Mouse (Mus musculus) hindbrain, embryonic 11.5 days (tissue): ENCODE measurements at regions not wholly inside any gene's neighbourhood (a gene's known extent, or its start where the extent isn't known, plus 50 kb on each side); places are given as distances from the start of the nearest gene placed in this dataset.
A peak's percentile ranks its signal among the peaks of the same experiment; 100 is the strongest.

Experiments
- ATAC-seq: fragments of 200-750 bp; cut with Nextera tagmentation; 2 replicates; pipeline ENCODE4 v1.8.0; 2017; ENCODE audit warnings: mild to moderate bottlenecking, moderate TSS enrichment, moderate library complexity; ENCODE audit not compliant: low FRiP score
- DNase-seq: peaks from one replicate; pipeline ENCODE4 v3.0.0-alpha.2; 2015; ENCODE audit warnings: low spot score
- H3K27ac ChIP-seq: fragments of 300-500 bp; sonication (generic); 2 replicates; pipeline ENCODE4 v1.5.1; 2014; ENCODE audit warnings: mild to moderate bottlenecking, low read depth, low read length
- H3K27me3 ChIP-seq: fragments of 300-500 bp; sonication (generic); 2 replicates; pipeline ENCODE4 v1.6.1; 2014; ENCODE audit warnings: mild to moderate bottlenecking, low read length, moderate library complexity, mixed read lengths; ENCODE audit not compliant: control insufficient read depth, insufficient read depth
- H3K36me3 ChIP-seq: fragments of 300-500 bp; sonication (generic); 2 replicates; pipeline ENCODE4 v1.6.1; 2014; ENCODE audit warnings: mild to moderate bottlenecking, low read length, moderate library complexity, mixed read lengths; ENCODE audit not compliant: control insufficient read depth, insufficient read depth
- H3K4me1 ChIP-seq: fragments of 300-500 bp; sonication (generic); replicated peaks from 2 replicates; pipeline ENCODE4 v1.6.1; 2014; ENCODE audit warnings: low read length, mixed read lengths; ENCODE audit not compliant: control insufficient read depth, insufficient read depth
- H3K4me2 ChIP-seq: fragments of 300-500 bp; sonication (generic); replicated peaks from 2 replicates; pipeline ENCODE4 v1.6.1; 2014; ENCODE audit warnings: mild to moderate bottlenecking, low read depth, low read length
- H3K4me3 ChIP-seq: fragments of 300-500 bp; sonication (generic); 2 replicates; pipeline ENCODE4 v1.5.1; 2014; ENCODE audit warnings: low read depth, low read length
- H3K9ac ChIP-seq: fragments of 300-500 bp; sonication (generic); 2 replicates; pipeline ENCODE4 v1.6.1; 2014; ENCODE audit warnings: low read depth, low read length
- H3K9me3 ChIP-seq: fragments of 300-500 bp; sonication (generic); 2 replicates; pipeline ENCODE4 v1.6.1; 2016; ENCODE audit warnings: low read length; ENCODE audit not compliant: control insufficient read depth
- WGBS: fragments of 180-500 bp; shearing (Covaris S2); extraction: QIAGEN DNeasy Blood & Tissue Kit; methylation state at CpG from one replicate; pipeline ENCODE4 v1.1.7; 2014; 5-methylcytosine and 5-hydroxymethylcytosine counted together

DNA sequence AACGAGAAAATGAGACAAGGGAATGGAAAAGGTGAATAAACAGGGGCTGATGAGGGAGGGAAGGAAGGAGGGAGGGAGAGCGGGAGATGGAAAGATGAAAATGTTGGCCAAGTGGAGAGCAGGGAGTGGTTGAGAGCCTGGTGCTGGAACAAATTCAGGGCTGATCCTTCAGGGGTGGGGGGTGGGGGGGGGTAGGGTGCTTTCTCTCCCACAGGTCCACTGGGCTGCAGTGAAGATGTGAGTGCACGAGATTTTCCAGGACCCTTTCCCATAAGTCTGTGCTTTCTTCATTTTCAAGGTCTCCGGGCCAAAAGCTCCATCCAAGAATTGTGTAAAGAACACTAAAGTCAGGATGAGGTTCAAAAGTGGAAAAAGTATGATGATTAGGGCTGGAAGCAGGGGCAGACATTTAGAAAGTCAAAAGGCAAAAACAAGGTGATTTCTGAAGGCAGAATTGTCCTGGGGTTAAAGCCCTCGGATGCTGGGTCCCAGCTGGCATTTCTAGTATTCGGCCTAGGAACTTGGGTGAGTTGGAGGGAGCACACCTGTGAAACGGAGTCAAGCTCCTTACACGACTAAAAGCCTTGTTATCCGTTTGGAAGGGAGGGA, 74.5 kb upstream of the Boc start:
- no peak for ATAC-seq
- no peak overlapping the region for H3K9ac ChIP-seq
- H3K4me2 ChIP-seq, result no peak overlapping the region

DNA sequence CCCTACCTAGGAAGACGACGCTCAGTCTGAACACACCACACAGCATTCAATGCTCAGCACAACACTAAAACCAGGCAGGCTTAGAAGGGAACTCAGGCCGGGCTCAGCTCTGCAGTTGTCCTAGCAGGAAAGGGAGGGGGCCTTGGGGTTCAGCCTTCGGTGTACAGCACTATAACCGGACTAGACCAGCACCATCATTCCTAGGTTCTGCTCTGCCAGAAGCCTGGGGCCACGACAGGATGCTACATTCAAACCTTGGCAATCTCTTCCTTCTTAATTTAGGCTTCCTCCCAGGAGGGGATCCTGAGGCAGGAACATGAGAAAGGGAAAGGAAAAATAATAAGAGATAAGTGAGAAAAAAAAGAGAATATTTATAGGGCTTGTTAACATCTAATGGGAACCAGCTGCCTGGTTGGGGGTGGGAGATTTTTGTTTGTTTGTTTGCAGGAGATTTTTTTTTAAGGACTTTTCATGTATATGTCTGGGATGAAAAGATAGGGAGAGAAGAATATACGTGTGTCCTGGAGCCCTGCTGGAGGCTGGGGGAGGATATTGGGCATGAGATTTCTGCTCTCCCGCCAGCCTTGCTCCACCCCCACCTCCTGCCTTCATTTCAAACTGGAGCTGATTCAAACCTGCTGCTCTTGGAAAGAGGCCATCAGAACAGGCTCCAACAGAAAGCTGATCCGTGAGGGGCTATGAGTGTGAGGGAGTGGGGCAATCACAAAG, 73.8 kb upstream of the Boc start:
- 0 out of 2 replicates have a peak, but pooled peaks have one; percentile 16 for ATAC-seq
- WGBS, result 39% methylated on average over 9 of the region's 9 CpGs

More for the DNA sequence above, 74.5 kb upstream of the Boc start:
- 55% methylated on average over 9 of the region's 9 CpGs for WGBS
- Histone ChIP-seq H3K4me1 (no peaks in the 10 kb centered on the region), H3K9me3 (no peaks in the 10 kb centered on the region), H3K4me3 (no peak overlapping the region), H3K36me3 (no peaks in the 10 kb centered on the region), H3K27ac (no peak overlapping the region), H3K27me3 (no peaks in the 10 kb centered on the region)
- DNase-seq, result no peak

DNA sequence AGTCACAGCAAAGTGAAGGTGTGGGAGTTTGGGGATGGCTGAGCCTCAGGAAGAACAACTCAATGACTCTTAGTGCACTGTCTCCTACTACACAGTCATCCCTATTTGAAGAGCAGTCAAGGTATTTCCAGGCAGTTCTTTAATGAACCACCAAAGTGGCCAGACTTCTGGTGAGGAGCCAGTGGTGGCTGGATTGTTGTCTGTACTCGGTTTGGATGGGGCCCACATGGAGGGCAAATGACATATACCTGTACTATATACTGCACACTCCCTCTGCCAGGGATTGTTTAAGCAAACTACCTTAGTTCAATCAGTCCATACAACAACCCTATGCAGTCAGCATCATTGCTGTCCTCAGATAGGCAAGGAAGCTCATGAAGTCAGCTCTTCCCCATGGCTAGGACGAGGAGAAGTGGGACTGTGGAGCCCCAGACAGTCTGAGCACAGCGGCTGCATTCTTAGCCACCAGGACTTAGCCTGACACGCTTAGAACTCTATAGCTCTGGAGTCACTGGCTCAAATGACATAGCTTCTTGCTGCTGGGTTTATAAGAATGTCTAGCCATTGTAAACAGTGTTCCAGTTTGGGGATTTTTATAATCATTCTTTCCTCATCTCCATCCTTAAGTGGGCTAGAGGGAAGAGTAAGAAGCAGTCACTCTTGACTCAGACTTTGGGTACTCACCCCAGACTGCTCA, 72.8 kb upstream of the Boc start:
- WGBS, result 77% methylated on average over 4 of the region's 4 CpGs
- H3K27ac ChIP-seq, result no peak overlapping the region
- no peak overlapping the region for H3K4me3 ChIP-seq
- H3K9ac ChIP-seq, result no peak overlapping the region
- no peaks in the 10 kb centered on the region for H3K36me3 ChIP-seq
- DNase-seq (no peak), ATAC-seq (no peak)
- H3K27me3 ChIP-seq, result no peaks in the 10 kb centered on the region
- no peaks in the 10 kb centered on the region for H3K4me1 ChIP-seq
- H3K9me3 ChIP-seq, result no peaks in the 10 kb centered on the region
- no peak overlapping the region for H3K4me2 ChIP-seq

More for the DNA sequence above, 73.8 kb upstream of the Boc start:
- Histone ChIP-seq H3K4me3 (no peak overlapping the region), H3K9ac (peak overlapping the region; percentile 34; the same call in 1 of the 2 replicates), H3K4me1 (no peaks in the 10 kb centered on the region), H3K36me3 (no peaks in the 10 kb centered on the region), H3K9me3 (no peaks in the 10 kb centered on the region), H3K4me2 (no peak overlapping the region), H3K27ac (0 out of 2 replicates have a peak overlapping the region, but pooled peaks have one; percentile 17), H3K27me3 (no peaks in the 10 kb centered on the region)
- peak; percentile 23 for DNase-seq

DNA sequence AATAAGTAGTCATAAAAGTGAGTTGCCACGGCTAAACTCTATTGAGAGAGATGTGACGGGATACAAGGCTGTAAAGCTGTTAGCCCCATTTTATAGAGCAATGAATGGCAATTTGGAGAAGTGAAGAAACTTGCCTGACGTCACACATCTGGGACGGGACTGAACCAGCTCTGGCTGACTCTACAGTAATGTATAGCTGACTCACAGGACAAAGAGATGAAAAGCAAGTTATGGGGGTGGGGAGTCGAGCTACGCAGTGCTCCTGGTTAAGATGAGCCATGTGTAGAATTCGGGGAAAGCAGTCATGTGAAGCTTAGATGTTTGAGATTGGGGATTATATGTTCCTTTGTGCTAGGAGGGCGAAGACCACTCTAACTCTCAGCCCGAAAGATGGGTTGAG, 72.2 kb upstream of the Boc start:
- H3K27ac ChIP-seq, result no peak overlapping the region

DNA sequence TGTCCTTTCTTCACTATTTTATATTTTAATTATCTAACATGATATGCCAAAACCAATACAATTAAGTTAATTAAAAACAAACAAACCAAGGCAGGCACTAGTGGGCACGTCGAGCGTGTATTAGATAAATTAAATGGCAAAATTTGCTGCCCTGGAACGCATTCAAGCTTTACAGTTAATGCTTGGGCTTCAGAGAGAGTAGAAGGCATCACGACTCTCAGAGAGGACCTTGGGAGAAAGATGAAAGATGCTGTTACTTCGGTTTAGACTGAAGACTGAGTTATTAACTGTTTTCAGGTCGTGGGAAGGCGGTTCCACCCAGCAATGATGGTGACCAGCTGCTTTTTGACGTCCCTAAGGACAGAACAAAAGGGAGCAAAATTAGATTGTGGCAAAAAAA, 71.7 kb upstream of the Boc start:
- H3K9ac ChIP-seq, result no peak overlapping the region
- ATAC-seq (no peak), DNase-seq (no peak)
- H3K36me3 ChIP-seq, result no peaks in the 10 kb centered on the region
- WGBS, result 75% methylated on average over 9 of the region's 9 CpGs
- H3K4me1 ChIP-seq, result no peaks in the 10 kb centered on the region
- no peaks in the 10 kb centered on the region for H3K9me3 ChIP-seq
- H3K27me3 ChIP-seq, result no peaks in the 10 kb centered on the region
- no peak overlapping the region for H3K27ac ChIP-seq
- H3K4me2 ChIP-seq, result no peak overlapping the region
- H3K4me3 ChIP-seq, result no peak overlapping the region

More for the DNA sequence above, 72.2 kb upstream of the Boc start:
- WGBS, result 81% methylated on average over 9 of the region's 9 CpGs
- Histone ChIP-seq H3K27me3 (no peaks in the 10 kb centered on the region), H3K4me3 (no peak overlapping the region), H3K4me2 (no peak overlapping the region), H3K9me3 (no peaks in the 10 kb centered on the region), H3K4me1 (no peaks in the 10 kb centered on the region), H3K36me3 (no peaks in the 10 kb centered on the region), H3K9ac (no peak overlapping the region)
- DNase-seq (no peak), ATAC-seq (no peak)

DNA sequence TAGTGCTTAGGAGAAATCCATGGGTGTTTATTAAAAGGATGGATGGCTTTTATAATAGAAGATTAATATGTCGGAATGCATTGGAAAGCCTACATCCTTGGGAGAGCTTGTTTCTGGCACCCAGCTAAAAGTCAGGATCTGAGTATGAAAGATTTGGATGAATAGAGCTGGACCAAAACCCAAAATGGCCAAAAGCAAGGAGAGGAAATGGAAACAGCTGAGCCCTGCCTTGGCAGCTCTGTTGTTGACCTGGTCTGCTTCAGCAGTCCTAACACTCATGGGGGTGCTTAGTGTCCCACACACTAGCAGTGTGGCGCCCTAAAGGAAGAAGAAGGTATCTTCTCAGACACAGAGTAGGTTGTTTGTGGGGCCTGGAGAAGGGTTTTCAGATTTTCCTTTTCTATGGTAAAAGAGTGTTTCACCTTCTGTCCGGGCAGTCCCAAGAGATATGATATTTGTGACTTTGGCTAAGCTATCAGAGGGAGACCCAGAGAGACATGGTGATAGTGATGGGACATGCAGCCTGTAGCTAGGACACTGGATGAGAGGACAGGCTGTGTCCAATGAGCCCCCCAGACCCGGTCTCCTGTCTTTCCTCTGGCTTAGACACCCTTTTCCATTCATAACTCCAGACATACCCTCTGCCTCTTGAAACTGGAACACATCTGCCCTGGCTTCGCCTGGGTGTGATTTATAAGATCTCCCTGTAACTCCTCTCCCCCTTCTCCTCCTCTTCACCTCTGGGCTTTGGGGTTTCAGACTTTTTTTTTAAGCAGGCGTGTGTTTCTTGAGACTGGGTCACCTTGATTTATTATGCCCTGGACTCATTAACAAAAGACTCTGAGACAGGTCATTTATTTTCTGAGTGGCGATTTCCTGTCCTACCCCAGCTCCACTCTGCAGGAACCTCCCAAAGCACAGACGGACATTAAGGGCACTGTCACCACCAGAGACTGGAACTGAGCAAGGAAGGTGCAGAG, 70.9 kb upstream of the Boc start:
- H3K9me3 ChIP-seq, result no peaks in the 10 kb centered on the region
- H3K4me2 ChIP-seq, result no peak overlapping the region
- H3K4me3 ChIP-seq, result no peak overlapping the region
- H3K9ac ChIP-seq, result no peak overlapping the region
- WGBS, result 57% methylated on average over 8 of the region's 8 CpGs
- no peaks in the 10 kb centered on the region for H3K27me3 ChIP-seq
- no peak overlapping the region for H3K27ac ChIP-seq
- ATAC-seq (peak; percentile 75; the same call in 1 of the 2 replicates), DNase-seq (no peak)
- H3K36me3 ChIP-seq, result no peaks in the 10 kb centered on the region
- H3K4me1 ChIP-seq, result no peaks in the 10 kb centered on the region

DNA sequence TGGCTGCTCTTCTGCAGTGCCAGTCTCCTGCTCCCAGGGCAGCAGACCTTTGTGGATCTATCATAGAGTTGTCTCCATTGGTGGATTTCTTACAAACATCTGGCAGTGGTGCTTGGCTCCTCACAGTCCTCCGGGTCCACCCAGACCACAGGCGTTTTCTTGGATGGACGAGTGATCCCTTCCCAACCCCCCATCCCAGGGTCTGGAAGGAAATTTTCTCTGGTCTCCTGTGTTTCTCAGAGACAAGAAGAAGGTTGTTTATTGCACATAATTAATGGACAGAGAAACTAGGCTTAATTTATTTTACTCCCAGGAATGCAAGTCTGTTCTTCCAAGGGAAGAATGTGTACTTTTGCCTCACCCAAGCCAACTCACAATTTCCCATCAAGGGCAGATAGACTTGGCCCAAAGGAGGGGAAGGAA, 67.2 kb upstream of the Boc start:
- Histone ChIP-seq H3K36me3 (no peaks in the 10 kb centered on the region), H3K27me3 (no peaks in the 10 kb centered on the region), H3K4me2 (no peak overlapping the region), H3K4me1 (no peaks in the 10 kb centered on the region), H3K4me3 (no peak overlapping the region), H3K27ac (no peak overlapping the region), H3K9ac (no peak overlapping the region), H3K9me3 (no peaks in the 10 kb centered on the region)
- DNase-seq (no peak), ATAC-seq (no peak)
- WGBS, result 80% methylated on average over 3 of the region's 3 CpGs

DNA sequence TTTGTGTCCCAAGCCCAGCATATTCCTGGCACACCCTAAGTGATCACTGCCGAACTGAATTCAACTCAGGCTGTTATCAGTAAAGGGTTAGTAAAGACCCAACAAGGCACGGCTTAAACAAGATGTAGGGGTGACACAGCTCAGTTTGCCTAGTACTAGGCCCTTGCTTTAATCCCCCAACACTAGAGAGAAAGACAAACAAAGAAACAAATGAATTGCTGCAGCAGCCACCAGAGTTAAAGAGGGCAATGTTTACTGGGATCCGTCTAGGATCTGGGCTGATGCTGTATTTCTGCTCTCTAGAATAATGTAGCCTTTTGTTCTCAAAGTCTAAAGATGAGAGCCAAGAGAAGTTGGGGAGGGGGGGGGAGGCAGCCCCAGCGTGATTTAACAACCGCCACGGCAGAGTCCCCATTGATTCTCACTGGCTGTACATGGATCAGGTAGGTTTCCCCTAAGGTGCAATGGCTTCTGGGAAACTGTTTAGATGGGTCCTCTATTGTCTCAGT, 66.5 kb upstream of the Boc start:
- WGBS, result 71% methylated on average over 6 of the region's 6 CpGs
- H3K4me1 ChIP-seq, result no peaks in the 10 kb centered on the region
- ATAC-seq (no peak), DNase-seq (no peak)
- H3K9me3 ChIP-seq, result no peaks in the 10 kb centered on the region
- no peak overlapping the region for H3K4me3 ChIP-seq
- no peaks in the 10 kb centered on the region for H3K36me3 ChIP-seq
- no peak overlapping the region for H3K9ac ChIP-seq
- H3K4me2 ChIP-seq, result no peak overlapping the region
- no peak overlapping the region for H3K27ac ChIP-seq
- H3K27me3 ChIP-seq, result no peaks in the 10 kb centered on the region
